Mouse (Mus musculus): ENCODE results near the gene Ccdc169. TPM values are rescaled to one million over a fixed set of nuclear protein-coding genes. Genes with fewer than 3 reads are reported as not detected.

Gene Ccdc169
- 0.19 and 0.21 TPM in 2 replicates for polyA plus RNA-seq (2012; rRNA removed)

- TF ChIP-seq POLR2A (IDR thresholded peaks at IDR 0.05; ENCODE audit: extremely low read depth, insufficient read depth, low read length) (no peak), CTCF (IDR thresholded peaks at IDR 0.05; ENCODE audit: extremely low read depth, insufficient read depth, low read length) (no peak)
- Histone ChIP-seq H3K27ac (ENCODE audit: insufficient read depth, low read length) (no peak within 1 kb of the TSS), H3K4me3 (ENCODE audit: insufficient read depth, low read length) (no peak within 1 kb of the TSS), H3K4me1 (ENCODE audit: control insufficient read depth, insufficient read depth, low read length) (no peaks in the 10 kb centered on the region)
These were observed at the start of gene Ccdc169 for GRCm38 (mm10) chr3:55137039-55137438. TSS of gene Ccdc169 (plus strand) at chr3:55137339.

- H3K4me1 ChIP-seq (ENCODE audit: control insufficient read depth, insufficient read depth, low read length) = no peaks in the 10 kb centered on the region
- H3K4me3 ChIP-seq (ENCODE audit: insufficient read depth, low read length) = no peak overlapping the region
- no peak overlapping the region for H3K27ac ChIP-seq (ENCODE audit: insufficient read depth, low read length)
- TF ChIP-seq CTCF (IDR thresholded peaks at IDR 0.05; ENCODE audit: extremely low read depth, insufficient read depth, low read length) (peak; percentile 48; the same call in 1 of the 2 replicates), POLR2A (IDR thresholded peaks at IDR 0.05; ENCODE audit: extremely low read depth, insufficient read depth, low read length) (no peak)
These were observed 49.8 kb upstream of the Ccdc169 start for GRCm38 (mm10) chr3:55087360-55087759.

GRCm38 (mm10) chr3:55088359-55088758 lies 48.8 kb upstream of the Ccdc169 start:
- no peak overlapping the region for H3K4me3 ChIP-seq (ENCODE audit: insufficient read depth, low read length)
- H3K4me1 ChIP-seq (ENCODE audit: control insufficient read depth, insufficient read depth, low read length) = no peaks in the 10 kb centered on the region
- TF ChIP-seq POLR2A (IDR thresholded peaks at IDR 0.05; ENCODE audit: extremely low read depth, insufficient read depth, low read length) = no peak
- no peak for TF ChIP-seq CTCF (IDR thresholded peaks at IDR 0.05; ENCODE audit: extremely low read depth, insufficient read depth, low read length)
- no peak overlapping the region for H3K27ac ChIP-seq (ENCODE audit: insufficient read depth, low read length)

GRCm38 (mm10) chr3:55088843-55089242 lies 48.3 kb upstream of the Ccdc169 start:
- no peaks in the 10 kb centered on the region for H3K4me1 ChIP-seq (ENCODE audit: control insufficient read depth, insufficient read depth, low read length)
- TF ChIP-seq CTCF (IDR thresholded peaks at IDR 0.05; ENCODE audit: extremely low read depth, insufficient read depth, low read length) = no peak
- no peak overlapping the region for H3K4me3 ChIP-seq (ENCODE audit: insufficient read depth, low read length)
- no peak overlapping the region for H3K27ac ChIP-seq (ENCODE audit: insufficient read depth, low read length)

GRCm38 (mm10) chr3:55089291-55089690 lies 47.8 kb upstream of the Ccdc169 start:
- no peak for TF ChIP-seq POLR2A (IDR thresholded peaks at IDR 0.05; ENCODE audit: extremely low read depth, insufficient read depth, low read length)
- TF ChIP-seq CTCF (IDR thresholded peaks at IDR 0.05; ENCODE audit: extremely low read depth, insufficient read depth, low read length) = no peak
- Histone ChIP-seq H3K4me3 (ENCODE audit: insufficient read depth, low read length) (no peak overlapping the region), H3K4me1 (ENCODE audit: control insufficient read depth, insufficient read depth, low read length) (no peaks in the 10 kb centered on the region)

GRCm38 (mm10) chr3:55093161-55093560 lies 44.0 kb upstream of the Ccdc169 start:
- no peak for TF ChIP-seq POLR2A (IDR thresholded peaks at IDR 0.05; ENCODE audit: extremely low read depth, insufficient read depth, low read length)
- no peak for TF ChIP-seq CTCF (IDR thresholded peaks at IDR 0.05; ENCODE audit: extremely low read depth, insufficient read depth, low read length)

More at GRCm38 (mm10) chr3:55089291-55089690, 47.8 kb upstream of the Ccdc169 start:
- no peak overlapping the region for H3K27ac ChIP-seq (ENCODE audit: insufficient read depth, low read length)

GRCm38 (mm10) chr3:55095968-55096654 lies 41.0 kb upstream of the Ccdc169 start:
- Histone ChIP-seq H3K27ac (ENCODE audit: insufficient read depth, low read length) (peak overlapping the region; percentile 93), H3K4me1 (ENCODE audit: control insufficient read depth, insufficient read depth, low read length) (peaks cover 4% of the 10 kb centered on the region; the same call in 1 of the 2 replicates), H3K4me3 (ENCODE audit: insufficient read depth, low read length) (no peak overlapping the region)
- TF ChIP-seq CTCF (IDR thresholded peaks at IDR 0.05; ENCODE audit: extremely low read depth, insufficient read depth, low read length) = no peak
- TF ChIP-seq POLR2A (IDR thresholded peaks at IDR 0.05; ENCODE audit: extremely low read depth, insufficient read depth, low read length) = no peak

More at GRCm38 (mm10) chr3:55093161-55093560, 44.0 kb upstream of the Ccdc169 start:
- H3K27ac ChIP-seq (ENCODE audit: insufficient read depth, low read length) = no peak overlapping the region
- peaks cover 4% of the 10 kb centered on the region; the same call in 1 of the 2 replicates for H3K4me1 ChIP-seq (ENCODE audit: control insufficient read depth, insufficient read depth, low read length)
- no peak overlapping the region for H3K4me3 ChIP-seq (ENCODE audit: insufficient read depth, low read length)

- Histone ChIP-seq H3K4me1 (ENCODE audit: control insufficient read depth, insufficient read depth, low read length) (peaks cover 4% of the 10 kb centered on the region; the same call in 1 of the 2 replicates), H3K27ac (ENCODE audit: insufficient read depth, low read length) (peak overlapping the region; percentile 95), H3K4me3 (ENCODE audit: insufficient read depth, low read length) (no peak overlapping the region)
- no peak for TF ChIP-seq CTCF (IDR thresholded peaks at IDR 0.05; ENCODE audit: extremely low read depth, insufficient read depth, low read length)
- no peak for TF ChIP-seq POLR2A (IDR thresholded peaks at IDR 0.05; ENCODE audit: extremely low read depth, insufficient read depth, low read length)
These were observed 40.5 kb upstream of the Ccdc169 start for GRCm38 (mm10) chr3:55096655-55097005.

GRCm38 (mm10) chr3:55097186-55097585 lies 40.0 kb upstream of the Ccdc169 start:
- Histone ChIP-seq H3K4me1 (ENCODE audit: control insufficient read depth, insufficient read depth, low read length) (peaks cover 4% of the 10 kb centered on the region; the same call in 1 of the 2 replicates), H3K27ac (ENCODE audit: insufficient read depth, low read length) (peak overlapping the region; percentile 95), H3K4me3 (ENCODE audit: insufficient read depth, low read length) (no peak overlapping the region)
- TF ChIP-seq CTCF (IDR thresholded peaks at IDR 0.05; ENCODE audit: extremely low read depth, insufficient read depth, low read length) = no peak
- no peak for TF ChIP-seq POLR2A (IDR thresholded peaks at IDR 0.05; ENCODE audit: extremely low read depth, insufficient read depth, low read length)

GRCm38 (mm10) chr3:55098014-55098413 lies 39.1 kb upstream of the Ccdc169 start:
- H3K27ac ChIP-seq (ENCODE audit: insufficient read depth, low read length) = peak overlapping the region; percentile 77; the same call in 1 of the 2 replicates
- no peak for TF ChIP-seq POLR2A (IDR thresholded peaks at IDR 0.05; ENCODE audit: extremely low read depth, insufficient read depth, low read length)
- TF ChIP-seq CTCF (IDR thresholded peaks at IDR 0.05; ENCODE audit: extremely low read depth, insufficient read depth, low read length) = no peak
- H3K4me3 ChIP-seq (ENCODE audit: insufficient read depth, low read length) = no peak overlapping the region
- peaks cover 4% of the 10 kb centered on the region; the same call in 1 of the 2 replicates for H3K4me1 ChIP-seq (ENCODE audit: control insufficient read depth, insufficient read depth, low read length)
